Mouse (Mus musculus) left cerebral cortex, adult 2 months (tissue): ENCODE measurements around the gene Cilp2. TPM values are rescaled to one million over a fixed set of nuclear protein-coding genes. Genes with fewer than 3 reads are reported as not detected.
A peak's percentile ranks its signal among the peaks of the same experiment; 100 is the strongest.

Experiments
- DNase-seq, 2 experiments: peaks; one replicate each; pipeline ENCODE4 v3.0.0; 2021 to 2022; ENCODE audit warnings: low spot score in 2 of 2, mixed read lengths in 1 of 2; ENCODE audit errors: extremely low spot score in 1 of 2
- H3K27ac ChIP-seq: fragments of 200-600 bp; 2 replicates; pipeline ENCODE4 v1.8.1; 2022
- H3K4me3 ChIP-seq: fragments of 200-600 bp; 2 replicates; pipeline ENCODE4 v1.8.1; 2022
- CTCF ChIP-seq: fragments of 200-600 bp; IDR thresholded peaks from 2 replicates; pipeline ENCODE4 v1.8.1; 2022; ENCODE audit warnings: antibody characterized with exemption, mild to moderate bottlenecking, moderate library complexity
- intact Hi-C: fragments of 180-260 bp; cut with DNase I; formaldehyde crosslinking; loops from one replicate; pipeline ENCODE4 v1.15.1; 2025
- total RNA-seq, 2 experiments: library from RNA; stranded (reverse); gene quantifications; 2 replicates each; pipeline ENCODE4 v1.2.3; 2021

The Cilp2 gene
- total RNA-seq, 2 experiments from 2014 or later: 0.63 to 0.91 TPM

DNA sequence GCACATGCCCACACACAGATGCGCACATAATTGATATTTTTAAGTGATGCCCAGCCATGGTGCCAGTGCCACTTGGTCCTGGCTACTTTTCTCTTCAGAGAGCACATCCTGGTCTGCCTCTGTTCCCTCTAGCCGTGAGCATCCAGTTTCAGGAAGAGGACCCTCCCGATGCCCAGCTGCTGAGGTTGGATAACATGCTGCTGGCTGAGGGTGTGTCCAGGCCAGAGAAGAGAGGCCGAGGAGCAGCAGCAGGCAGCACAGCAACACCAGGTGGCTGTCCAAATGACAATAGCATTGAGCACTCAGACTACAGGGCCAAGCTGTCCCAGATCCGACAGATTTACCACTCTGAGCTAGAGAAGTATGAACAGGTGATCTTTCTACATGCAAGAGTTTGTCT is 23.3 kb downstream of the Cilp2 start:
- H3K27ac ChIP-seq: no peak overlapping the region
- DNase-seq: no peak
- H3K4me3 ChIP-seq: no peak overlapping the region
- no peak for TF ChIP-seq CTCF
- intact Hi-C loops: loop anchor here (10.0 kb wide), 1 partner anchor 529 kb away; no protein-coding TSS in a partner anchor

DNA sequence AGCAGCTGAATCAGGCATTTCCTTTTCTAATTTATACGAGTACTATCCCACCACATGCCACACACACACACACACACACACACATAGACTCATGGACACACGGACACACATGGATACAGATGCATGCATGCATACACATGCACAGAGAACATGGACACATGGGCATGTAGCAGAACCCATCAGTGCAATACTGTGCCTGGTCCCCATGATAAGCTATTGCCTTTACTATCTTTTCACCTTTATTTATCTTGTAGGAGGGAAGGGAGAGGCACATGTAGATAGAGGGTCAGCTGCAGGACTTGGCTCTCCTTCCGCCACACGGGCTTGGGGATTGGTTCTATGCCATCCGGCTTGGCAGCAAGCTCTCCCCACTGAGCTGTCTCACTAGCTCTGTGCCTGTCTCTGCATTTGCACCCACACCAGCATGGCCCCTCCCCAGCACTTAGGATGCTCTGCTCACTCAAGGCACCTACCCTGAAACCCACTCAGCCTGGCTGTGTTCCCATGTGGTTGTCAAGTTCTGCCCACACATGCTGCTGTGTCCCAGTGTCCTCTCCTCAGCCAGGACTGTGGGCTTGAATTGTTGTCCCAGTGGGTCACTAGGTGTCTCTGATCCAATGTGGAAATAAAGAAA is 24.0 kb downstream of the Cilp2 start:
- Histone ChIP-seq H3K4me3 (no peak overlapping the region), H3K27ac (no peak overlapping the region)
- DNase-seq: no peak
- intact Hi-C loops: loop anchor here (10.0 kb wide), 1 partner anchor 529 kb away; no protein-coding TSS in a partner anchor
- TF ChIP-seq CTCF: no peak

DNA sequence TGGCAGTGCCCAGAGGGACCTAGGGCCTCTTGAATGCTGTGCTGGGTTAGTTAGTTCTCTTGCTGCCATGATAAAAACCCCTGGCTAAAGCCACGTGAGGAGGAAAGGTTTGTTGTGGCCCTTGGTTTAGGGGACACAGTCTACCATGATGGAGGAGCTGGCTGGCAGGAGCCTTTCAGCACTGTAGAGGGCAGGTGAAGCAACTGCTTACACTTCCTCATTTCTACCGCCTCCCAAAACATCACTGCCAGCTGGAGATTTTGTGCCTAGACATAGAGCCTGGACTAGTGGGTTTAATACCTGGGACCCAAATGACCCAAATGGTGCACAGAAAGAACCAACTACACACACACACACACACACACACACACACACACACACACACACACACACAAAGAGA is 26.2 kb downstream of the Cilp2 start:
- DNase-seq: no peak
- no peak overlapping the region for H3K4me3 ChIP-seq
- no peak for TF ChIP-seq CTCF
- intact Hi-C loops: loop anchor here (10.0 kb wide), 1 partner anchor 526 kb away; no protein-coding TSS in a partner anchor
- H3K27ac ChIP-seq: no peak overlapping the region

DNA sequence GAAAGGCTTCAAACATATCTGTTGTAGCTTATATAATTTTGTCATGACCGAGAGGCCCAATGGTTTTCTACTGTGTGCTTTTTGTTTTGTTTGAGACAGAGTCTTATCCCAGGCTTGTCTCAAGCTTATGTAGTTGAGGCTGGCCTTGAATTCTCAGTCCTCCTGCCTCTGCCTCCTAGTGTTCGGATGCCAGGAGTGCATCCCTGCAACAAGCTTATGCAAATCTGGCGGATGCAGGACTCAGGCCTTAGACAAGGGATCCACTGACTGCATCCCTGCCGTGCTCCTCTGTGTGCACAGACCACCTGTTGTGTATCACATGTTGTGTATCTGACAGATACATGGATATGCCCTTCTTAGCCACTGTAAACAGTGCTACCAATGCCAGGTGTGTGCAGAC is 26.7 kb downstream of the Cilp2 start:
- Histone ChIP-seq H3K4me3 (no peak overlapping the region), H3K27ac (no peak overlapping the region)
- no peak for DNase-seq
- intact Hi-C loops: loop anchor here (10.0 kb wide), 1 partner anchor 526 kb away; no protein-coding TSS in a partner anchor
- TF ChIP-seq CTCF: no peak; the same call in none of the 2 replicates

DNA sequence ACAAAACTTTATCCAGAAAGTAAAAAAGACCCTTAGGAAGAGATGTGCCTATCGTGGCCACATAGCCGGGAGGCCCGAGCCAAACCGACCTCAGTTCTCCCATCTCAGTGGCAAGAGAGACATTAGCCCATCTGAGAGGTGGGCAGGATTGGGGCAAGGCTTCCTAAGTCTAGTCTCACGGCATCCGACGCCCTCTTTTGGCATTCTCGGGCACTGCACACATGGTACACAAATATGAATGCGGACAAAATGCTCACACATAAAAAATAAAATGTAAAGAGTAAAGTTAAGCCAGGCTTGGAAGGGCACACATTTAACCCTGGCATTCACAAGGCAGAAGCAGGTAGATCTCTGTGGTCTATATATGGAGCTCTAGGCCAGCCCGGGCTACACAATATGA is 33.6 kb downstream of the Cilp2 start:
- DNase-seq: no peak
- intact Hi-C loops: no loop called here
- no peak overlapping the region for H3K27ac ChIP-seq

DNA sequence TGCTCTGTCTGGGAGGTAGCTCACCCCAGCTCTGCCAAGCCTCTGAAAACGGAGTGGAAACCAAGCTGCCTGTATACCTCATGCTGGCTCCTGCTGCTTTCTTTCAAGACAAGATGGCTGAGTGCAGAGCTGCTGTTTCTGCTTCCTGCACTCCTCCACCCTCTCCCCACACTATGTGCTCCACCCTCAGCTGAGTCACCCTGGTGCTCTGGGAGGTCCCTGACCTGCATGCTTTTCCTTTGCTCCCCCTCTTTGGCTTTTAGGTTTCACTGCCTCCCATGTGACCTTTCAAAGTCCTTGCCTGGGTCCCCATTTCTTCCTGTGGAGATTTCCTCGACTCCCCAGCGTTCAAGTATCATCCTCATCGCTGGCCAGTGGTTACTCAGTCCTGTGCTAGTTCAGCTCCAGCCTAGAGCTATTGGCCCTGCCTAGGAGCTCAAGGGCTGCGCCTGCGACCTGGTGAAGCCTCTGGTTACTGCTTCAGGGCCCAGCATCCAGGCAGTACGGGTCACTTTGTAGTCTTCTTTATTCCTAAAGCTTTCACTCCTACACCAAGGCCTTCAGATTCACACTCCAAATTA is 36.5 kb downstream of the Cilp2 start:
- Histone ChIP-seq H3K4me3 (no peak overlapping the region), H3K27ac (no peak overlapping the region)
- intact Hi-C loops: no loop called here
- no peak for DNase-seq
- no peak for TF ChIP-seq CTCF

More for the DNA sequence above, 33.6 kb downstream of the Cilp2 start:
- H3K4me3 ChIP-seq: no peak overlapping the region
- TF ChIP-seq CTCF: no peak

DNA sequence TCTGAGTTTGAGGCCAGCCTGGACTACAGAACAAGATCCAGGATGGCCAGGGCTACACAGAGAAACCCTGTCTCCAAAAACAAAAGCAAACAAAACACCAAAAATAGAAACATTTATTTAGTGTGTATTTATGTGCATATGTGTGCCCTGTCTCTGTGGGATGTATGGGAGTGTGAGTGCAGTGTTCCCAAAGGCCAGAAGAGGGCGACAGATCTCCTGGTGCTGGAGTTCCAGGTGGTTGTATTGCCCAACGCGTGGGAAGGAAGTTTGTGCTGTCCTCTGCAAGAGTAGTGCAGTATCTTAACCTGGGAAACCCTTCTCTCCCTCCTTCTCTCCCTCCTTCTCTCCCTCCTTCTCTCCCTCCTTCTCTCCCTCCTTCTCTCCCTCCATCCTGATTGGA is 37.6 kb downstream of the Cilp2 start:
- no peak for DNase-seq
- Histone ChIP-seq H3K4me3 (no peak overlapping the region), H3K27ac (no peak overlapping the region)
- intact Hi-C loops: no loop called here
- TF ChIP-seq CTCF: no peak; the same call in 1 of the 2 replicates

DNA sequence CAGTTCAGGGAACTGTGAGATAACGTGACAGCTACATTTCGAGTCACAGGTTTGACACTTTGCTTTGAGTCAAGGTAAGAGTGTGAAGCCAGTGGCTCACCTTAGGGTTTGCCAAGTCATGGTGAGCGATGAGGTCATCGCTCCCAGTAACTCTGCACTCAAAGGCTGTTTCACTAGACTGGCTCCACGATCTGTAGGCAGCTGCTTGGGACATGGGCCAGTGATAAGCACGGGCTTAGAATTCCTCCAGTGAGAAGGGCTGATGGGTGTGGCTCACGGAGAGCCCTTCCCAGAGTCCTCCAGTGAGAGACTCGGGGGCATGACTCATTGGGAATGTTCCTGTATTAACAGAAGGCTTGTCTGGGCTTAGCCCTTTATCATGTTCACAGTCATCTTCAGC is 38.5 kb downstream of the Cilp2 start:
- no peak overlapping the region for H3K27ac ChIP-seq
- intact Hi-C loops: no loop called here
- no peak overlapping the region for H3K4me3 ChIP-seq
- DNase-seq: no peak
- TF ChIP-seq CTCF: no peak

DNA sequence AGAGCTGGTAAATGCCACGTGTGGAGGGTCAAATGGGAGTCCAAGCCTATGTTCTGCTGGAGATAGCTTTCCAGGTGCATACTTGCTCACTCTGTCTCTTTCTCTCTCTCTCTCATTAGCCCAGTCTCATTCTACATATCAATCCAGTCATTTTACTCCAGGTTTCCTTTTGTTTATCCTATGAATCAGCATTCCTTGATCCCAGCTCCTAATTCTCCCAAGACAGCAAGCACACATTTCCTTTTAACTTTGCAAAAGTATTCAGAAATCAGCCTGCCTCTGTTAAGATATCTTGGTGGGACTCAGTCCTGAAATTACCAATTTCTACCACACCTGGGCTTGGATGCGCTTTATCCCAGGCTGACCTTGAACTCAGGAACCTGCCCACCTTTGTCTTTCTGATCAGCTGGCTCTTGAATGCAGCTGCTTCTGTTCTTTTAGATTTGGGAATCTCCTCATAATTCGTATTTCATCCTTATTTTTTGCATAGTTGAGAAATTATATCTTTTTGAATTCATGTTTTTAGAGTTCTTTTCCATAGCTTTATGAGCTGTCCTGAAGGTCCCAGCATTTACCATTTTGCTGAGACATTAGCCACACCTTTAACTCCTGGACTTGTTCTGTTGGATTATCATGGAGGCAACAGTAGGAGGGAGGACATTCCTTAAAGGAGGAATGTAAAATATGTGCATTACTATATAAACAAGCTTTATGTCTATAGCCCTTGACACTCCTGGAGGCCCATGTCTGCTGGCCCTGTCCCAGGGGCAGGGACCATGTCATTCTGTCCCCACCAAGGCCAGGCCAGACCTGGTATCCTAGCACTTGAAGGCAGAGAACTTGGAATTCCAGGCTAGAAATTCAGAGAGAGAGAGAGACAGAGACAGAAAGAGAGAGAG is 40.1 kb downstream of the Cilp2 start:
- no peak overlapping the region for H3K4me3 ChIP-seq
- intact Hi-C loops: no loop called here
- H3K27ac ChIP-seq: no peak overlapping the region
- no peak for TF ChIP-seq CTCF
- no peak for DNase-seq

DNA sequence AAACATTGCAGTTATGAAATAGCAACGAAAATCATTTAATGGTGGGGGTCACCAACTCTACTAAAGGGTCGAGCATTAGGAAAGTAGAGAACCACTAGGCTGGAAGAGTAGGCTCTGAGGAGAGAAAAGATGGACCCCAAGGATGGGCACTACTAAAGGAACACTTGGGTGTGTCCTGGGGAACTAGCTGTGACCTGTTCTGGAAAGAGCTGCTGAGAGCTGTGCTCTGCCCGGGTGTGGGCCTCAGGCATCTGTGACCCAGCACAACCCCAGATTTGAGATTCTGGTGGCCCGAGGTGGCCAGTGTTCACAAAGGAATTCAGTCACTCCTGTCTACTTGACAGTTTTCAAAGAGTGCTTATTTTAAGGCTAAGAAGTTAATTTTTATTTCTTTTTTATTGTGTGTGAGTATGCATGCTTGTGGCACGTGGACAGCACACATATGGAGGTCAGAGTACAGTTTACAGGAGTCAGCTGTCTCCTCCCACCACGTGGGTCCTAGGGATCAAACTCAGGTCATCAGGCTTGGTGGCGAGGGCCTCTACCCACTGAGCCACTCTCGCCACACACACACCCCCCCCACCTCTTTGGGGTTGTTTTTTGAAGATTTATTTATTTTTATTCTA is 50.3 kb downstream of the Cilp2 start:
- DNase-seq: no peak
- no peak overlapping the region for H3K27ac ChIP-seq
- no peak for TF ChIP-seq CTCF
- no peak overlapping the region for H3K4me3 ChIP-seq
- intact Hi-C loops: no loop called here

DNA sequence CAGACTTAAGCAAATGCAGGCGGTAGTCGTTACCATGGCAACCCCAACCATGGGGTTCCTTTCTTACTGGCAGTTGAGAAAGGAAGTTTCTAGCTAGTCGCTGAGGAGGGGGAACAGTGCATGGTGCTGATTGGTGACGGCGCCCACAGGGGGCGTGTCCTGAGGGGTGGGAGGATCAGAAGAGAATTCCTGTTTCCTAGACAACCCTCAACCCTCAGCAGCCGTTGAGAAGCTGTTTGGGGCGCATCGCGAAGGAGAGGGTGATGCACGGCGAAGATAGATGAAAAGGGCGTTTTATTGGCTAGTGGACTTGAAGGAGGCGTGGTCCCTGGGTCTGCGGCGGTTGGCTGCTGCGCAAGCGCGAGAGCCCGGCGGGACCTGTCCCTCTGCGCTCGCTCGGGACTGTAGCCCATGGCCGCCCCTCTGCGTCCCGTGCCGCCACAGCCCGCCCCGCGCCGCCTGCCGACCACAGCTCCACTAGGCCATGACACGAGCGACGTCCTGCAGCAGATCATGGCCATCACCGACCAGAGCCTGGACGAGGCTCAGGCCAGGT is 55.1 kb downstream of the Cilp2 start, which contains the start of gene Pbx4:
Pbx4 (plus strand) TSS at position 194 of the 556 bp plus-strand sequence.
- TF ChIP-seq CTCF: no peak; the same call in 1 of the 2 replicates
- Histone ChIP-seq H3K27ac (peak within 1 kb of the TSS; percentile 75), H3K4me3 (peak within 1 kb of the TSS; percentile 74)
- intact Hi-C loops: no loop called here
- peak; percentile 90 to 93 for DNase-seq

Other genes with a start within 250 kb of the Cilp2 start
- gene Zfp964, start 233.2 kb downstream of the Cilp2 start, total RNA-seq: 1 to 10 TPM; 3.5 to 4.6 TPM
- 10 to 100 TPM; 19.9 to 22.6 TPM for gene Zfp869, start 177.0 kb downstream of the Cilp2 start, total RNA-seq
- gene Zfp963, start 137.7 kb downstream of the Cilp2 start, total RNA-seq: 1 to 10 TPM; 3.7 to 3.9 TPM
- gene Gm20422, start 112.8 kb downstream of the Cilp2 start, total RNA-seq: 1 to 10 TPM in 1 of 2 experiments, under 1 TPM in 1; 1.00 to 1.4 TPM
- gene Atp13a1, start 96.5 kb downstream of the Cilp2 start, total RNA-seq: 10 to 100 TPM; 37.2 to 38.5 TPM
- gene Zfp866, start 96.5 kb downstream of the Cilp2 start, total RNA-seq: 10 to 100 TPM; 28.7 to 28.8 TPM
- 10 to 100 TPM; 13.1 to 22.5 TPM for gene Gmip, start 79.0 kb downstream of the Cilp2 start, total RNA-seq
- under 1 TPM; 0.41 to 0.75 TPM for gene Lpar2, start 65.3 kb downstream of the Cilp2 start, total RNA-seq
- gene Pbx4, start 55.2 kb downstream of the Cilp2 start, total RNA-seq: 10 to 100 TPM; 18.5 to 20.7 TPM
- gene Tssk6, start 14.5 kb upstream of the Cilp2 start, total RNA-seq: under 1 TPM in 1 of 2 experiments, not detected in 1; 0.25 TPM
- gene Ndufa13, start 14.9 kb upstream of the Cilp2 start, total RNA-seq: 100 to 1,000 TPM; 145 to 146 TPM
- 10 to 100 TPM; 25.8 to 30.7 TPM for gene Yjefn3, start 15.0 kb upstream of the Cilp2 start, total RNA-seq
- gene Gatad2a, start 108.7 kb upstream of the Cilp2 start, total RNA-seq: 10 to 100 TPM; 27.6 to 32.2 TPM
- 10 to 100 TPM; 74.4 to 75.2 TPM for gene Mau2, start 155.0 kb upstream of the Cilp2 start, total RNA-seq
- 10 to 100 TPM; 52.5 to 54.2 TPM for gene Sugp1, start 155.1 kb upstream of the Cilp2 start, total RNA-seq
- gene Tm6sf2, start 185.2 kb upstream of the Cilp2 start, total RNA-seq: 1 to 10 TPM; 3.4 to 6.2 TPM
- gene Hapln4, start 195.8 kb upstream of the Cilp2 start, total RNA-seq: 100 to 1,000 TPM; 101 to 106 TPM
- 100 to 1,000 TPM; 175 to 186 TPM for gene Ncan, start 233.2 kb upstream of the Cilp2 start, total RNA-seq
- 10 to 100 TPM; 20.7 to 22.0 TPM for gene Nr2c2ap, start 243.6 kb upstream of the Cilp2 start, total RNA-seq